Mouse (Mus musculus) adrenal gland, postnatal 25 days (tissue): Measurements from ENCODE around the gene Hoxd13. TPM values are rescaled to one million over a fixed set of nuclear protein-coding genes. Genes with fewer than 3 reads are reported as not detected.

Experiments
- DNase-seq: peaks from one replicate; pipeline ENCODE4 v3.0.0; 2021; ENCODE audit warnings: mixed read lengths
- total RNA-seq: library from RNA; stranded (reverse); gene quantifications from 2 replicates; pipeline ENCODE4 v1.2.3, GENCODE M21; 2021

Hoxd13 gene
- total RNA-seq, 1 experiment from 2014 or later: not detected

- no peak for DNase-seq
Measured at GRCm38 (mm10) chr2:74680561-74681398, 12.7 kb downstream of the Hoxd13 start.

- no peak for DNase-seq
Measured at GRCm38 (mm10) chr2:74681594-74682531, 13.8 kb downstream of the Hoxd13 start.

- DNase-seq: no peak
Measured at GRCm38 (mm10) chr2:74682796-74683195, 14.7 kb downstream of the Hoxd13 start.

- no peak for DNase-seq
Measured at GRCm38 (mm10) chr2:74683471-74683951, 15.4 kb downstream of the Hoxd13 start.

GRCm38 (mm10) chr2:74684106-74684505 lies 16.0 kb downstream of the Hoxd13 start:
- DNase-seq: no peak

GRCm38 (mm10) chr2:74685059-74685603 lies 17.0 kb downstream of the Hoxd13 start:
- DNase-seq: no peak

- peak; percentile 69 for DNase-seq
Measured at GRCm38 (mm10) chr2:74686301-74686987, 18.3 kb downstream of the Hoxd13 start.

- no peak for DNase-seq
Measured at GRCm38 (mm10) chr2:74686988-74687697, 19.0 kb downstream of the Hoxd13 start.

GRCm38 (mm10) chr2:74687698-74688555 lies 19.8 kb downstream of the Hoxd13 start:
- no peak for DNase-seq

- no peak for DNase-seq
Measured at GRCm38 (mm10) chr2:74688795-74689573, 20.9 kb downstream of the Hoxd13 start.

- DNase-seq: no peak
Measured at GRCm38 (mm10) chr2:74689574-74690337, 21.6 kb downstream of the Hoxd13 start.

GRCm38 (mm10) chr2:74690338-74690716 lies 22.2 kb downstream of the Hoxd13 start:
- no peak for DNase-seq

GRCm38 (mm10) chr2:74691022-74691951 lies 23.2 kb downstream of the Hoxd13 start, which contains the start of gene Hoxd10:
Hoxd10 (plus strand) TSS chr2:74691924.
- peak; percentile 61 for DNase-seq

- no peak for DNase-seq
Measured at GRCm38 (mm10) chr2:74691995-74692807, 24.1 kb downstream of the Hoxd13 start.

GRCm38 (mm10) chr2:74692808-74693431 lies 24.8 kb downstream of the Hoxd13 start:
- no peak for DNase-seq

GRCm38 (mm10) chr2:74693432-74693827 lies 25.3 kb downstream of the Hoxd13 start:
- no peak for DNase-seq
